Mouse (Mus musculus) cerebellum, adult 2 months (tissue): Measurements from ENCODE around the gene Ppih.

Experiments used
- CTCF ChIP-seq: fragments of 200-500 bp; IDR thresholded peaks from 2 replicates; pipeline ENCODE4 v1.5.1; 2011; ENCODE audit warnings: low read depth, mild to moderate bottlenecking, control low read depth, low read length, moderate library complexity, borderline replicate concordance; ENCODE audit not compliant: insufficient read depth
- POLR2A ChIP-seq: fragments of 200-500 bp; IDR thresholded peaks from 2 replicates; pipeline ENCODE4 v1.6.1; 2011; ENCODE audit warnings: low read length, control low read depth, borderline replicate concordance; ENCODE audit not compliant: insufficient read depth

DNA sequence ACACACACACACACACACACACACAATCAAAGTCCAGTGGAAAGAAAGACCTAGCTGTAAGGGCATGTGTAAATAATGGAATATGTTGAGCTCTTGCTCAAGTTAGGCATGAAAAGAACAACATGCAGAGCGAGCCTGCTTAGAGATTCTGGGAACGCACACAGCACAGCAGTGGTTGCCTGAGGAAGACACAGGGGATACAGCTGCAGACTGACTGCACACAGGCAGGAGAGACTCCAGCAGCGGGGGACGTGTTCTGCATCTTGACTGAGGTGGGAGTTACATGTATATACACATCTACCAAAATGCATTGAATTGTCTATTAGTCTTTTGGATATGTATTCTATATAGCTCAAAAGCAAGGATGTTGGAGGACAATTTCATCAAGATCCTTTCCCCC lies 18.1 kb upstream of the Ppih start:
- TF ChIP-seq CTCF, result no peak
- TF ChIP-seq POLR2A, result no peak
